Mouse (Mus musculus) small intestine, adult 2 months (tissue): Measurements from ENCODE around the gene Magt1.

Experiments used
- CTCF ChIP-seq: fragments of 200-500 bp; IDR thresholded peaks from 2 replicates; pipeline ENCODE4 v1.5.1; 2012; ENCODE audit warnings: low read depth, mild to moderate bottlenecking, control low read depth, inconsistent platforms, low read length, moderate library complexity, mixed read lengths; ENCODE audit not compliant: insufficient replicate concordance, insufficient read length; ENCODE audit errors: extremely low read depth
- POLR2A ChIP-seq: fragments of 200-500 bp; IDR thresholded peaks from 2 replicates; pipeline ENCODE4 v1.6.1; 2012; ENCODE audit warnings: low read depth, mild to moderate bottlenecking, control low read depth, inconsistent platforms, low read length, moderate library complexity

DNA sequence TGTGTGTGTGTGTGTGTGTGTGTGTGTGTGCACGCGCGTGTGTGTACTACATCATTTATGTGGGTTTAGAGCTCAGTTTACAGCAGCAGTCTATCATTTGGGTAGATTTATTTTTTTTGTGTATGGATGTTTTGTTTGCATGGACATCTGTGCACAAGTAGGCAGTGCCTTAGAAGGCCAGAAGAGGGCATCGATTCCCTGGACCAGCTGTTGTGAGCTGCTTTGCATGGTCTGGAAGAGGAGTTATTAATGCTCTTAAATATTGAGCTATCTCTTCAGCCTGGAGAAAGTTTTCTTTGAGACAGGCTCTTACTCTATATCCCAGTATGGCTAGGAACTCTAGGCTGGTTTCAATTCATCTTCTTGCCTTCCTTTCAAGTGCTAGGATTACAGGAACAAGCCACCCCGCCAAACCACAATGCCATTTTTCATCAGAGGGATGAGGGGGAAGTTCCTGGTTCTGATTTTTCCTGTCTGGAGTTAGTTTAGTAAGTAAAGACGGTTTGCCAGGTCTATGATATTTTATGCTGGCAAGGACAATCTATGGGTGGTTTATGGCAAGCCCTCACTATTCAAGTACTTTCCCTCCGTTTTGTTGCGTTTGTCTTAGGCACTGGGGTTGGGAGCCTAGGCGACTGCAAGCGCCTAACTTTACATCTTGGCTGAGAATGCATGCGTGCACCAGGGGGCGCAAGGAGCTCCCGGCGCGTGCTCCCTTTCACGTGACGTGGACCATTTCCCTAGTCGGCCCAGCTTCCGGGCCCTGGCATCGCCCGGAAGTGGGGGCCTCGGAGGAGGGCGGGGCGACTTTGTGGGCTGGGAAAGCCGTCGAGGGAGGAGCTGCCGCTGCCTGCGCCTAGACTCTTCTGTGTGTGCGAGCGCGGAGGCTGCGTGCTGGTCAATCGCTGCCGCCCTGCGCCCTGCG lies 15.0 kb upstream of the Magt1 start, which contains the start of gene Atp7a:
- TF ChIP-seq CTCF, result peak; percentile 73
- peak; percentile 93 for TF ChIP-seq POLR2A
